Mouse (Mus musculus): ENCODE data around the gene Gpr63. TPM values are rescaled to one million over a fixed set of nuclear protein-coding genes. Genes with fewer than 3 reads are reported as not detected.

Gene Gpr63
- 0.23 and 0.69 TPM in 2 replicates for total RNA-seq (2014; rRNA removed; ENCODE audit: low replicate concordance)
- 0.16 and 0.18 TPM in 2 replicates for polyA plus RNA-seq (2015; fragmentation: Nextera tagmentation; extraction: Ambion mirVana)

- under 1% methylated on average over 58 of the region's 78 CpGs for WGBS
- peaks cover 8% of the 10 kb centered on the region; the same call in 1 of the 2 replicates for H3K27me3 ChIP-seq (ENCODE audit: control insufficient read depth, insufficient read depth, low read length)
- DNase-seq (ENCODE audit: low spot score), result peak; percentile 53
- no peaks in the 10 kb centered on the region for H3K36me3 ChIP-seq (replicated peaks; ENCODE audit: control insufficient read depth, insufficient read depth, low read length)
- no peak for TF ChIP-seq EP300 (IDR thresholded peaks at IDR 0.05; ENCODE audit: low read depth)
- peak; percentile 22; the same call in 1 of the 2 replicates for TF ChIP-seq CTCF (IDR thresholded peaks at IDR 0.05; ENCODE audit: low read depth)
- H3K4me3 ChIP-seq (ENCODE audit: low read depth, low read length), result peak within 1 kb of the TSS; percentile 82
- H3K9me3 ChIP-seq (replicated peaks; ENCODE audit: control insufficient read depth, low read length), result no peaks in the 10 kb centered on the region
- ATAC-seq (ENCODE audit: insufficient read depth, low read depth), result peak; percentile 92
- H3K9ac ChIP-seq (replicated peaks; ENCODE audit: low read depth, low read length), result peak within 1 kb of the TSS; percentile 70
- H3K27ac ChIP-seq (ENCODE audit: low read depth), result peak within 1 kb of the TSS; percentile 74
- peak within 1 kb of the TSS; percentile 93 for H3K4me2 ChIP-seq (ENCODE audit: low read depth, low read length)
- H3K4me1 ChIP-seq (ENCODE audit: control insufficient read depth, insufficient read depth), result no peaks in the 10 kb centered on the region
Measured at GRCm38 (mm10) chr4:24966299-24966991, at the start of gene Gpr63. Gpr63 (plus strand) TSS chr4:24966407.

- H3K27ac ChIP-seq (ENCODE audit: low read depth), result no peak overlapping the region
- no peak overlapping the region for H3K4me3 ChIP-seq (ENCODE audit: low read depth, low read length)
- no peak overlapping the region for H3K4me2 ChIP-seq (ENCODE audit: low read depth, low read length)
- H3K9me3 ChIP-seq (replicated peaks; ENCODE audit: control insufficient read depth, low read length), result no peaks in the 10 kb centered on the region
- TF ChIP-seq EP300 (IDR thresholded peaks at IDR 0.05; ENCODE audit: low read depth), result no peak
- no peak for TF ChIP-seq CTCF (IDR thresholded peaks at IDR 0.05; ENCODE audit: low read depth)
- no peak overlapping the region for H3K9ac ChIP-seq (replicated peaks; ENCODE audit: low read depth, low read length)
- 65% methylated on average over 5 of the region's 5 CpGs for WGBS
- DNase-seq (ENCODE audit: low spot score) (no peak), ATAC-seq (ENCODE audit: insufficient read depth, low read depth) (no peak)
- H3K27me3 ChIP-seq (ENCODE audit: control insufficient read depth, insufficient read depth, low read length), result no peaks in the 10 kb centered on the region
- H3K36me3 ChIP-seq (replicated peaks; ENCODE audit: control insufficient read depth, insufficient read depth, low read length), result no peaks in the 10 kb centered on the region
- no peaks in the 10 kb centered on the region for H3K4me1 ChIP-seq (ENCODE audit: control insufficient read depth, insufficient read depth)
Measured at GRCm38 (mm10) chr4:24920006-24920577, 46.1 kb upstream of the Gpr63 start.

GRCm38 (mm10) chr4:24924726-24925125, 41.5 kb upstream of the Gpr63 start:
- H3K4me3 ChIP-seq (ENCODE audit: low read depth, low read length), result no peak overlapping the region
- no peaks in the 10 kb centered on the region for H3K4me1 ChIP-seq (ENCODE audit: control insufficient read depth, insufficient read depth)
- H3K27ac ChIP-seq (ENCODE audit: low read depth), result no peak overlapping the region
- WGBS, result 71% methylated on average over 2 of the region's 2 CpGs
- H3K9ac ChIP-seq (replicated peaks; ENCODE audit: low read depth, low read length), result no peak overlapping the region
- DNase-seq (ENCODE audit: low spot score) (no peak), ATAC-seq (ENCODE audit: insufficient read depth, low read depth) (no peak)
- no peaks in the 10 kb centered on the region for H3K36me3 ChIP-seq (replicated peaks; ENCODE audit: control insufficient read depth, insufficient read depth, low read length)
- H3K27me3 ChIP-seq (ENCODE audit: control insufficient read depth, insufficient read depth, low read length), result no peaks in the 10 kb centered on the region
- H3K4me2 ChIP-seq (ENCODE audit: low read depth, low read length), result no peak overlapping the region
- H3K9me3 ChIP-seq (replicated peaks; ENCODE audit: control insufficient read depth, low read length), result no peaks in the 10 kb centered on the region
- TF ChIP-seq EP300 (IDR thresholded peaks at IDR 0.05; ENCODE audit: low read depth), result no peak
- TF ChIP-seq CTCF (IDR thresholded peaks at IDR 0.05; ENCODE audit: low read depth), result no peak

- TF ChIP-seq EP300 (IDR thresholded peaks at IDR 0.05; ENCODE audit: low read depth) (no peak), CTCF (IDR thresholded peaks at IDR 0.05; ENCODE audit: low read depth) (no peak)
- no peak overlapping the region for H3K4me2 ChIP-seq (ENCODE audit: low read depth, low read length)
- ATAC-seq (ENCODE audit: insufficient read depth, low read depth) (no peak), DNase-seq (ENCODE audit: low spot score) (no peak)
- no peaks in the 10 kb centered on the region for H3K4me1 ChIP-seq (ENCODE audit: control insufficient read depth, insufficient read depth)
- H3K36me3 ChIP-seq (replicated peaks; ENCODE audit: control insufficient read depth, insufficient read depth, low read length), result no peaks in the 10 kb centered on the region
- no peak overlapping the region for H3K9ac ChIP-seq (replicated peaks; ENCODE audit: low read depth, low read length)
- H3K4me3 ChIP-seq (ENCODE audit: low read depth, low read length), result no peak overlapping the region
- no peaks in the 10 kb centered on the region for H3K9me3 ChIP-seq (replicated peaks; ENCODE audit: control insufficient read depth, low read length)
- H3K27me3 ChIP-seq (ENCODE audit: control insufficient read depth, insufficient read depth, low read length), result no peaks in the 10 kb centered on the region
- 70% methylated on average over 5 of the region's 5 CpGs for WGBS
- H3K27ac ChIP-seq (ENCODE audit: low read depth), result no peak overlapping the region
Measured at GRCm38 (mm10) chr4:24928260-24928780, 37.9 kb upstream of the Gpr63 start.

GRCm38 (mm10) chr4:24928926-24929325, 37.3 kb upstream of the Gpr63 start:
- H3K36me3 ChIP-seq (replicated peaks; ENCODE audit: control insufficient read depth, insufficient read depth, low read length), result no peaks in the 10 kb centered on the region
- no peak overlapping the region for H3K9ac ChIP-seq (replicated peaks; ENCODE audit: low read depth, low read length)
- TF ChIP-seq EP300 (IDR thresholded peaks at IDR 0.05; ENCODE audit: low read depth) (no peak), CTCF (IDR thresholded peaks at IDR 0.05; ENCODE audit: low read depth) (no peak)
- no peak overlapping the region for H3K4me3 ChIP-seq (ENCODE audit: low read depth, low read length)
- no peaks in the 10 kb centered on the region for H3K9me3 ChIP-seq (replicated peaks; ENCODE audit: control insufficient read depth, low read length)
- DNase-seq (ENCODE audit: low spot score), result no peak
- H3K4me2 ChIP-seq (ENCODE audit: low read depth, low read length), result no peak overlapping the region
- H3K27ac ChIP-seq (ENCODE audit: low read depth), result no peak overlapping the region
- ATAC-seq (ENCODE audit: insufficient read depth, low read depth), result no peak
- 84% methylated on average over 5 of the region's 5 CpGs for WGBS
- H3K4me1 ChIP-seq (ENCODE audit: control insufficient read depth, insufficient read depth), result no peaks in the 10 kb centered on the region
- H3K27me3 ChIP-seq (ENCODE audit: control insufficient read depth, insufficient read depth, low read length), result no peaks in the 10 kb centered on the region

All from heart, postnatal 0 days (tissue).